Mouse (Mus musculus) MN1 (cell line): Measurements from ENCODE around the gene Pomp.

Experiments used
- DNase-seq: peaks from one replicate; pipeline ENCODE4 v3.0.0-alpha.2; 2016; ENCODE audit warnings: low spot score

The Pomp gene

GRCm38 (mm10) chr5:147902008-147902757 lies 41.9 kb downstream of the Pomp start:
- DNase-seq: no peak

GRCm38 (mm10) chr5:147903166-147903565 lies 42.9 kb downstream of the Pomp start:
- no peak for DNase-seq

GRCm38 (mm10) chr5:147907144-147907543 lies 46.9 kb downstream of the Pomp start:
- DNase-seq: no peak

- DNase-seq: no peak
Observed at GRCm38 (mm10) chr5:147907851-147908250, 47.6 kb downstream of the Pomp start.

GRCm38 (mm10) chr5:147910807-147911509 lies 50.7 kb downstream of the Pomp start:
- DNase-seq: no peak

- no peak for DNase-seq
Observed at GRCm38 (mm10) chr5:147911744-147912143, 51.5 kb downstream of the Pomp start.

GRCm38 (mm10) chr5:147913241-147913842 lies 53.1 kb downstream of the Pomp start:
- DNase-seq: peak; percentile 11

GRCm38 (mm10) chr5:147915038-147915566 lies 54.8 kb downstream of the Pomp start:
- no peak for DNase-seq

- DNase-seq: no peak
Observed at GRCm38 (mm10) chr5:147916171-147916570, 55.9 kb downstream of the Pomp start.

- DNase-seq: no peak
Observed at GRCm38 (mm10) chr5:147918044-147918846, 58.0 kb downstream of the Pomp start.

GRCm38 (mm10) chr5:147924621-147925020 lies 64.4 kb downstream of the Pomp start:
- DNase-seq: no peak
